Mouse (Mus musculus): ENCODE data around the gene Olfr811. TPM values are rescaled to one million over a fixed set of nuclear protein-coding genes. Genes with fewer than 3 reads are reported as not detected.

Olfr811 gene
- total RNA-seq (2023): not detected

GRCm38 (mm10) chr10:129804296-129804695 lies at the start of gene Olfr811:
Gene Olfr811 (minus strand): TSS chr10:129804396.

GRCm38 (mm10) chr10:129845994-129846393 lies 41.8 kb upstream of the Olfr811 start, which contains the start of gene Olfr812:
Gene Olfr812 (minus strand): TSS chr10:129846094.

GRCm38 (mm10) chr10:129794817-129795216 lies 9.4 kb downstream of the Olfr811 start, which contains the start of gene Olfr810:
Gene Olfr810 (minus strand): TSS chr10:129794917.

GRCm38 (mm10) chr10:129774338-129774737 lies 29.9 kb downstream of the Olfr811 start, which contains the start of gene Olfr809:
Gene Olfr809 (plus strand): TSS chr10:129774638.

GRCm38 (mm10) chr10:129765182-129765581 lies 39.0 kb downstream of the Olfr811 start, which contains the start of gene Olfr808:
Gene Olfr808 (plus strand): TSS chr10:129765482.

GRCm38 (mm10) chr10:129757693-129758092 lies 46.5 kb downstream of the Olfr811 start, which contains the start of gene Olfr807:
Gene Olfr807 (minus strand): TSS chr10:129757793.

Other genes with a start within 250 kb of the Olfr811 start
- gene Olfr794, start 236.7 kb downstream of the Olfr811 start, total RNA-seq (2023): not detected
- not detected for gene Olfr796, start 191.8 kb downstream of the Olfr811 start, total RNA-seq (2023)
- gene Olfr798, start 176.5 kb downstream of the Olfr811 start, total RNA-seq (2023): not detected
- gene Olfr799, start 166.9 kb downstream of the Olfr811 start, total RNA-seq (2023): not detected
- gene Olfr800, start 146.7 kb downstream of the Olfr811 start, total RNA-seq (2023): not detected
- not detected for gene Olfr801, start 130.5 kb downstream of the Olfr811 start, total RNA-seq (2023)
- gene Olfr802, start 116.2 kb downstream of the Olfr811 start, total RNA-seq (2023): not detected
- not detected for gene Olfr803, start 110.1 kb downstream of the Olfr811 start, total RNA-seq (2023)
- not detected for gene Olfr804, start 101.2 kb downstream of the Olfr811 start, total RNA-seq (2023)
- not detected for gene Olfr805, start 75.0 kb downstream of the Olfr811 start, total RNA-seq (2023)
- gene Olfr806, start 62.5 kb downstream of the Olfr811 start, total RNA-seq (2023): not detected
- gene Olfr807, start 46.6 kb downstream of the Olfr811 start, total RNA-seq (2023): not detected
- not detected for gene Olfr808, start 38.9 kb downstream of the Olfr811 start, total RNA-seq (2023)
- not detected for gene Olfr809, start 29.8 kb downstream of the Olfr811 start, total RNA-seq (2023)
- not detected for gene Olfr810, start 9.5 kb downstream of the Olfr811 start, total RNA-seq (2023)
- not detected for gene Olfr812, start 41.7 kb upstream of the Olfr811 start, total RNA-seq (2023)
- gene Olfr813, start 51.0 kb upstream of the Olfr811 start, total RNA-seq (2023): not detected
- not detected for gene Olfr814, start 75.5 kb upstream of the Olfr811 start, total RNA-seq (2023)
- gene Olfr815, start 101.5 kb upstream of the Olfr811 start, total RNA-seq (2023): not detected
- gene Olfr816, start 111.2 kb upstream of the Olfr811 start, total RNA-seq (2023): not detected
- gene Olfr818, start 144.7 kb upstream of the Olfr811 start, total RNA-seq (2023): not detected
- gene Olfr819, start 162.9 kb upstream of the Olfr811 start, total RNA-seq (2023): not detected
- not detected for gene Olfr247, start 171.7 kb upstream of the Olfr811 start, total RNA-seq (2023)
- gene Gm10310, start 180.7 kb upstream of the Olfr811 start, total RNA-seq (2023): not detected
- not detected for gene Olfr820, start 208.2 kb upstream of the Olfr811 start, total RNA-seq (2023)
- gene Olfr821, start 226.0 kb upstream of the Olfr811 start, total RNA-seq (2023): not detected

Data from neutrophil, adult 59 days (primary cell).